Mouse (Mus musculus) lung, postnatal 0 days (tissue): ENCODE results near the gene Mctp2. TPM values are rescaled to one million over a fixed set of nuclear protein-coding genes. Genes with fewer than 3 reads are reported as not detected.

ENCODE experiments used
- ATAC-seq: fragments of 200-750 bp; cut with Nextera tagmentation; 2 replicates; pipeline ENCODE4 v1.8.0; 2017; ENCODE audit warnings: moderate library complexity
- DNase-seq: peaks from one replicate; pipeline ENCODE4 v3.0.0-alpha.2; 2016; ENCODE audit warnings: low spot score
- H3K27ac ChIP-seq: fragments of 300-500 bp; sonication (generic); 2 replicates; pipeline ENCODE4 v1.5.1; 2014; ENCODE audit warnings: antibody characterized with exemption, mild to moderate bottlenecking, low read length, mixed read lengths
- H3K27me3 ChIP-seq: fragments of 300-500 bp; sonication (generic); replicated peaks from 2 replicates; pipeline ENCODE4 v1.6.1; 2014; ENCODE audit warnings: low read length, mixed read lengths; ENCODE audit not compliant: insufficient read depth
- H3K36me3 ChIP-seq: fragments of 300-500 bp; sonication (generic); 2 replicates; pipeline ENCODE4 v1.6.1; 2014; ENCODE audit warnings: low read length, mixed read lengths; ENCODE audit not compliant: insufficient read depth
- H3K4me1 ChIP-seq: fragments of 300-500 bp; sonication (generic); 2 replicates; pipeline ENCODE4 v1.6.1; 2014; ENCODE audit warnings: antibody characterized with exemption, low read depth, low read length, mixed read lengths; ENCODE audit not compliant: insufficient read depth
- H3K4me2 ChIP-seq: fragments of 300-500 bp; sonication (generic); replicated peaks from 2 replicates; pipeline ENCODE4 v1.6.1; 2014; ENCODE audit warnings: low read depth, mild to moderate bottlenecking, low read length, moderate library complexity, mixed read lengths
- H3K4me3 ChIP-seq: fragments of 300-500 bp; sonication (generic); 2 replicates; pipeline ENCODE4 v1.5.1; 2014; ENCODE audit warnings: low read depth, low read length
- H3K9ac ChIP-seq: fragments of 300-500 bp; sonication (generic); replicated peaks from 2 replicates; pipeline ENCODE4 v1.6.1; 2014; ENCODE audit warnings: low read depth, mild to moderate bottlenecking
- H3K9me3 ChIP-seq: fragments of 300-500 bp; sonication (generic); 2 replicates; pipeline ENCODE4 v1.6.1; 2016; ENCODE audit warnings: low read length, mixed read lengths
- CTCF ChIP-seq: IDR thresholded peaks from 2 replicates; pipeline ENCODE4 v1.5.1; 2016; ENCODE audit warnings: antibody characterized with exemption, mild to moderate bottlenecking
- EP300 ChIP-seq: IDR thresholded peaks from 2 replicates; pipeline ENCODE4 v1.6.1; 2016; ENCODE audit warnings: antibody characterized with exemption, mild to moderate bottlenecking, control low read depth
- WGBS: fragments of 180-500 bp; shearing (Covaris S2); extraction: QIAGEN DNeasy Blood & Tissue Kit; methylation state at CpG from one replicate; pipeline ENCODE4 v1.1.7; 2014; 5-methylcytosine and 5-hydroxymethylcytosine counted together
- polyA plus RNA-seq: library from polyadenylated mRNA; unstranded; fragments of >200 nt; fragmentation: Nextera tagmentation; extraction: Ambion mirVana; gene quantifications from 2 replicates; pipeline ENCODE4 v1.2.1, GENCODE M21; 2015

Gene Mctp2
- polyA plus RNA-seq, 1 experiment from 2014 or later = 3.2 TPM

DNA sequence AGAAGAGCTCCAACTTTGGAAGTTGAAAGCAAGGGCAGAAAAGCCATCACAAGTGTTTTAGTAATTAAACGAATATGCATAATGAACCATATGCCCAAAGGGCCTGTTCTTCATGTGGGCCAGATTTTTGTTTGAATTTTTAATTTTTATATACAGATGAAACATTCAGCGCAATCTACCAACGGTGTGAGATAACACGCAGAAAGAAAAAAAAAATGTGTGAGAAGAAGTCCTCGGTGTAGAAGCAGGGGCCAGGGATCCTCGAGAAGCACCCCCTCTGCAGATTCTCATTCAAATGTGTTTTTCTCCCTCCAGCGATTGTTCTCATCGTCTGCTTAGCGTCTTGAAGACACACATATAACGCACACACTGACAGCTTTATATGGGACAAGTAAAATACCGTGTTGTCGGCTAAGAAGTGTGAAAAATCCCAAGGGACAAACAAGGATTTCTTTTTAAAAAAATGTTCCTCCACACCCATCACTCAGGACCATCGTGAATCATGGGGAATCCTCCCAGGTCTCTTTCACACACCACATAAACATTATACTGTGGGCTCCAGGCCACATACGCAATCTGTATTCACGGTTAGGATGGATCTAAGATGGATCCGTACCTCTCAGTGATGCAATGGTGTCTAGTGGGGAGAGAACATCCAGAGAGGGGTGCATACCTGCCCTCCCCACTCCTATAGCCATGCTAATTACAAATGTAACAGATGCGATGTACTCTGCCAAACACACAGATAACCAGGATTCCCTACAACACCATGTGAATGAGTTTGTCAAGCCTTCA is 160.5 kb downstream of the Mctp2 start:
- Histone ChIP-seq H3K9ac (no peak overlapping the region), H3K27me3 (no peaks in the 10 kb centered on the region), H3K4me3 (no peak overlapping the region), H3K9me3 (no peaks in the 10 kb centered on the region), H3K4me1 (no peaks in the 10 kb centered on the region), H3K4me2 (no peak overlapping the region), H3K27ac (no peak overlapping the region), H3K36me3 (no peaks in the 10 kb centered on the region)
- no peak for ATAC-seq
- WGBS = 86% methylated on average over 17 of the region's 17 CpGs
- DNase-seq = no peak
- TF ChIP-seq CTCF (no peak), EP300 (no peak)

GRCm38 (mm10) chr7:72138701-72139100 is 167.7 kb downstream of the Mctp2 start:
- no peak for ATAC-seq

GRCm38 (mm10) chr7:72120986-72121385 is 185.4 kb downstream of the Mctp2 start:
- Histone ChIP-seq H3K4me2 (no peak overlapping the region), H3K9me3 (no peaks in the 10 kb centered on the region), H3K4me3 (no peak overlapping the region), H3K36me3 (no peaks in the 10 kb centered on the region), H3K27ac (no peak overlapping the region), H3K27me3 (no peaks in the 10 kb centered on the region), H3K9ac (no peak overlapping the region), H3K4me1 (no peaks in the 10 kb centered on the region; the same call in 1 of the 2 replicates)
- peak; percentile 75 for ATAC-seq
- TF ChIP-seq CTCF (no peak), EP300 (peak; percentile 30; the same call in 1 of the 2 replicates)
- 55% methylated on average over 7 of the region's 7 CpGs for WGBS
- peak; percentile 66 for DNase-seq

More at GRCm38 (mm10) chr7:72138701-72139100, 167.7 kb downstream of the Mctp2 start:
- H3K36me3 ChIP-seq = no peaks in the 10 kb centered on the region
- H3K27me3 ChIP-seq = no peaks in the 10 kb centered on the region
- H3K9me3 ChIP-seq = no peaks in the 10 kb centered on the region
- H3K4me1 ChIP-seq = no peaks in the 10 kb centered on the region
- 92% methylated on average over 4 of the region's 4 CpGs for WGBS
- H3K4me2 ChIP-seq = no peak overlapping the region
- no peak overlapping the region for H3K9ac ChIP-seq
- no peak for DNase-seq
- no peak overlapping the region for H3K27ac ChIP-seq
- TF ChIP-seq EP300 = no peak
- no peak overlapping the region for H3K4me3 ChIP-seq

GRCm38 (mm10) chr7:72119713-72120112 is 186.7 kb downstream of the Mctp2 start:
- ATAC-seq = 0 out of 2 replicates have a peak, but pooled peaks have one; percentile 26
- no peaks in the 10 kb centered on the region for H3K36me3 ChIP-seq
- 58% methylated on average over 3 of the region's 3 CpGs for WGBS
- H3K9me3 ChIP-seq = no peaks in the 10 kb centered on the region
- H3K4me2 ChIP-seq = no peak overlapping the region
- no peaks in the 10 kb centered on the region for H3K27me3 ChIP-seq
- DNase-seq = peak; percentile 33
- H3K4me1 ChIP-seq = no peaks in the 10 kb centered on the region; the same call in 1 of the 2 replicates
- TF ChIP-seq CTCF (no peak), EP300 (no peak)
- no peak overlapping the region for H3K4me3 ChIP-seq
- no peak overlapping the region for H3K27ac ChIP-seq
- no peak overlapping the region for H3K9ac ChIP-seq

- DNase-seq (no peak), ATAC-seq (no peak)
- WGBS = 83% methylated on average over 4 of the region's 4 CpGs
- Histone ChIP-seq H3K27me3 (no peaks in the 10 kb centered on the region), H3K4me3 (no peak overlapping the region), H3K36me3 (no peaks in the 10 kb centered on the region), H3K9me3 (no peaks in the 10 kb centered on the region), H3K9ac (no peak overlapping the region), H3K4me2 (no peak overlapping the region), H3K4me1 (no peaks in the 10 kb centered on the region; the same call in 1 of the 2 replicates), H3K27ac (no peak overlapping the region)
- TF ChIP-seq CTCF = no peak
- TF ChIP-seq EP300 = no peak
Observed at GRCm38 (mm10) chr7:72117376-72118077, 188.9 kb downstream of the Mctp2 start.

DNA sequence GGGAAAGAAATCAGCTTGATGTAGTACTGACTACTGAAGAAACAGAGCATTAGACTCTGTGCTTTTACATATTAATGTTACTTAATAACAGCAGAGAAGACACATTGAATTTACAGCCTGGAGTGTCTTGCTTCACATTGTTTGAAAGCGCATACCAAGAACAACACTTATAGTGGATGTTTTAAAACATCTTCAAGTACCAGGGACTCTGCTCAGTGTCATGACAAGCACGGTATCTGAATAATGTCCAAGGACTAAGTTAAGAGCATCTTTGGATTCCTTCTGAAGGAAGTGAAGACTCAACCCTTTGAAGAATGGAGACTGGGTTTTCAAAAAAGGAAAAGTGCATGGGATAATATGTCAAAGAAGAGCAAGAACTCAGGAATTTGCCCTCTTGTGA is 191.3 kb downstream of the Mctp2 start:
- no peak overlapping the region for H3K4me2 ChIP-seq
- no peaks in the 10 kb centered on the region for H3K36me3 ChIP-seq
- no peaks in the 10 kb centered on the region for H3K27me3 ChIP-seq
- no peaks in the 10 kb centered on the region for H3K4me1 ChIP-seq
- H3K9ac ChIP-seq = no peak overlapping the region
- no peak for TF ChIP-seq EP300
- TF ChIP-seq CTCF = no peak
- no peak overlapping the region for H3K4me3 ChIP-seq
- H3K27ac ChIP-seq = no peak overlapping the region
- DNase-seq (no peak), ATAC-seq (no peak)
- no peaks in the 10 kb centered on the region for H3K9me3 ChIP-seq
- WGBS = 86% methylated on average over 2 of the region's 2 CpGs
